Mouse (Mus musculus) liver, adult 2 months (tissue): Measurements from ENCODE around the gene Zfp704.

ENCODE experiments used
- CTCF ChIP-seq: fragments of 200-500 bp; IDR thresholded peaks from 2 replicates; pipeline ENCODE4 v1.5.1; 2011; ENCODE audit warnings: low read depth, low read length, control low read depth
- POLR2A ChIP-seq: fragments of 200-500 bp; IDR thresholded peaks from 2 replicates; pipeline ENCODE4 v1.6.1; 2011; ENCODE audit warnings: low read length, control low read depth; ENCODE audit not compliant: insufficient read depth; ENCODE audit errors: extremely low read depth

DNA sequence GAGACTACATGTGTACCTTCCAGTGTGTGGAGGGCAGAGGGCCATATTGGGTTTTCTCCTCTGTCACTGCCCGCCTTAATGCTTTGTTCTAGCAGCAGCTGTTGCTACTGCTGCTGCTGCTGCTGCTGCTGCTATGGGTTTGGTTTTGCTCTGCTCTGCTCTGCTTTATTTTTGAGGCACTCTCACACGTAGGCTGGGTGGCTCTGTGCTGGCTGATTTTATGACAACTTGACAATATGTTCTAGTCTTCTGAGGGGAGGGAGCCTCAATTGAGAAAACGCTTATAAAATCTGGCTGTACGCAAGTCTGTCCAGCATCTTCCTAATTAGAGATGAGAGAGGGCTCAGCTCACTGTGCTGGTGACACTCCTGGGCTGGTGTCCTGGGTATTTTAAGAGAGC is 66.4 kb downstream of the Zfp704 start:
- TF ChIP-seq CTCF (no peak), POLR2A (no peak)
